Mouse (Mus musculus) megakaryocyte, embryonic 14.5 days (primary cell): ENCODE measurements around the gene Eif2ak1. TPM values are rescaled to one million over a fixed set of nuclear protein-coding genes. Genes with fewer than 3 reads are reported as not detected.

ENCODE experiments used
- H3K27me3 ChIP-seq: replicated peaks from 2 replicates; pipeline ENCODE3; 2012; ENCODE audit warnings: inconsistent platforms
- H3K36me3 ChIP-seq: replicated peaks from 2 replicates; pipeline ENCODE3; 2012; ENCODE audit warnings: low read length, inconsistent platforms, mixed read lengths
- H3K4me1 ChIP-seq: 2 replicates; pipeline ENCODE4 v1.6.1; 2012; ENCODE audit warnings: inconsistent platforms
- H3K4me3 ChIP-seq: replicated peaks from 2 replicates; pipeline ENCODE3; 2012; ENCODE audit warnings: moderate library complexity, mild to moderate bottlenecking, inconsistent platforms
- H3K9me3 ChIP-seq: 2 replicates; pipeline ENCODE4 v1.6.1; 2012; ENCODE audit warnings: inconsistent platforms
- FLI1 ChIP-seq: IDR thresholded peaks from 2 replicates; pipeline ENCODE4 v1.6.1; 2012; ENCODE audit warnings: low read length, inconsistent platforms, mixed read lengths
- GATA1 ChIP-seq: IDR thresholded peaks from 3 replicates; pipeline ENCODE4 v1.6.1; 2012; ENCODE audit warnings: mixed read lengths, low read length, inconsistent platforms, borderline replicate concordance
- polyA plus RNA-seq: library from polyadenylated mRNA; stranded (reverse); fragments of >175 nt; gene quantifications from 2 replicates; pipeline ENCODE4 v1.2.3, GENCODE M21; 2012; ENCODE audit warnings: low replicate concordance; ENCODE audit not compliant: insufficient read depth

The Eif2ak1 gene
- polyA plus RNA-seq, 1 experiment = 12.5 TPM

GRCm38 (mm10) chr5:143897635-143898330, 80.2 kb downstream of the Eif2ak1 start, which contains the start of gene Ankrd61:
Ankrd61 (minus strand) TSS chr5:143897685.
- peaks cover 10% of the 10 kb centered on the region for H3K4me1 ChIP-seq
- no peak within 1 kb of the TSS for H3K4me3 ChIP-seq
- H3K27me3 ChIP-seq = no peaks in the 10 kb centered on the region
- TF ChIP-seq GATA1 = no peak
- no peak for TF ChIP-seq FLI1
- H3K36me3 ChIP-seq = peaks cover 95% of the 10 kb centered on the region
- H3K9me3 ChIP-seq = no peaks in the 10 kb centered on the region

GRCm38 (mm10) chr5:143902111-143902510, 84.5 kb downstream of the Eif2ak1 start:
- TF ChIP-seq GATA1 = no peak
- TF ChIP-seq FLI1 = no peak
- H3K9me3 ChIP-seq = no peaks in the 10 kb centered on the region
- no peaks in the 10 kb centered on the region for H3K27me3 ChIP-seq
- peaks cover 99% of the 10 kb centered on the region for H3K36me3 ChIP-seq
- no peak overlapping the region for H3K4me3 ChIP-seq
- peaks cover 21% of the 10 kb centered on the region for H3K4me1 ChIP-seq

- Histone ChIP-seq H3K27me3 (no peaks in the 10 kb centered on the region), H3K36me3 (peaks cover 93% of the 10 kb centered on the region), H3K9me3 (no peaks in the 10 kb centered on the region), H3K4me3 (no peak overlapping the region), H3K4me1 (peaks cover 35% of the 10 kb centered on the region)
- TF ChIP-seq GATA1 (no peak), FLI1 (no peak)
Observed at GRCm38 (mm10) chr5:143903813-143904212, 86.2 kb downstream of the Eif2ak1 start.

- Histone ChIP-seq H3K4me1 (peaks cover 45% of the 10 kb centered on the region), H3K9me3 (no peaks in the 10 kb centered on the region), H3K27me3 (no peaks in the 10 kb centered on the region), H3K4me3 (no peak overlapping the region), H3K36me3 (peaks cover 67% of the 10 kb centered on the region)
- TF ChIP-seq GATA1 = no peak
Observed at GRCm38 (mm10) chr5:143906429-143906828, 88.8 kb downstream of the Eif2ak1 start.

GRCm38 (mm10) chr5:143908926-143909325, 91.3 kb downstream of the Eif2ak1 start:
- H3K4me1 ChIP-seq = peaks cover 43% of the 10 kb centered on the region
- TF ChIP-seq FLI1 = no peak
- no peak for TF ChIP-seq GATA1
- H3K36me3 ChIP-seq = peaks cover 56% of the 10 kb centered on the region
- H3K27me3 ChIP-seq = no peaks in the 10 kb centered on the region
- peak overlapping the region; percentile 100 for H3K4me3 ChIP-seq
- H3K9me3 ChIP-seq = no peaks in the 10 kb centered on the region

GRCm38 (mm10) chr5:143909417-143910400, 92.1 kb downstream of the Eif2ak1 start, which contains the start of the genes Aimp2 and Pms2:
Aimp2 (minus strand) TSS chr5:143909847.
Pms2 (plus strand) TSS chr5:143909964.
- H3K36me3 ChIP-seq = peaks cover 55% of the 10 kb centered on the region
- H3K4me1 ChIP-seq = peaks cover 37% of the 10 kb centered on the region
- peak within 1 kb of the TSS; percentile 100 for H3K4me3 ChIP-seq
- H3K9me3 ChIP-seq = no peaks in the 10 kb centered on the region
- no peaks in the 10 kb centered on the region for H3K27me3 ChIP-seq
- no peak for TF ChIP-seq FLI1
- TF ChIP-seq GATA1 = no peak

GRCm38 (mm10) chr5:143916221-143916620, 98.6 kb downstream of the Eif2ak1 start:
- Histone ChIP-seq H3K4me1 (peaks cover 3% of the 10 kb centered on the region; the same call in 1 of the 2 replicates), H3K9me3 (no peaks in the 10 kb centered on the region), H3K4me3 (no peak overlapping the region), H3K36me3 (peaks cover 75% of the 10 kb centered on the region), H3K27me3 (no peaks in the 10 kb centered on the region)
- TF ChIP-seq GATA1 = no peak
- no peak for TF ChIP-seq FLI1

- H3K4me3 ChIP-seq = no peak overlapping the region
- H3K4me1 ChIP-seq = no peaks in the 10 kb centered on the region
- H3K27me3 ChIP-seq = no peaks in the 10 kb centered on the region
- H3K36me3 ChIP-seq = peaks cover 85% of the 10 kb centered on the region
- TF ChIP-seq GATA1 = no peak
- no peak for TF ChIP-seq FLI1
- H3K9me3 ChIP-seq = no peaks in the 10 kb centered on the region
Observed at GRCm38 (mm10) chr5:143917418-143917817, 99.8 kb downstream of the Eif2ak1 start.

GRCm38 (mm10) chr5:143918120-143918519, 100.5 kb downstream of the Eif2ak1 start:
- no peaks in the 10 kb centered on the region for H3K27me3 ChIP-seq
- no peak for TF ChIP-seq GATA1
- TF ChIP-seq FLI1 = no peak
- no peaks in the 10 kb centered on the region for H3K9me3 ChIP-seq
- peaks cover 87% of the 10 kb centered on the region for H3K36me3 ChIP-seq
- no peak overlapping the region for H3K4me3 ChIP-seq
- H3K4me1 ChIP-seq = no peaks in the 10 kb centered on the region
